Mouse (Mus musculus) neural tube, embryonic 10.5 days (tissue): ENCODE data around the gene Mup22.
"Not testable (repeated sequence)": the region's sequence is repeated elsewhere in the genome, so short reads cannot be mapped to it uniquely, and the experiment has no call there.

Experiments used
- DNase-seq: peaks from one replicate; pipeline ENCODE4 v3.0.0-alpha.2; 2017; ENCODE audit warnings: low spot score; ENCODE audit errors: extremely low spot score

Mup22 gene

GRCm38 (mm10) chr4:60821363-60821762 lies at the start of gene Mup22:
Gene Mup22 (minus strand): TSS chr4:60821463.
- not testable (repeated sequence) for DNase-seq

GRCm38 (mm10) chr4:60840889-60841288 lies 19.6 kb upstream of the Mup22 start:
- DNase-seq: not testable (repeated sequence)
